Mouse (Mus musculus) C2C12 (cell line): Measurements from ENCODE around the gene Cnep1r1.

ENCODE experiments used
- CTCF ChIP-seq: IDR thresholded peaks from one replicate; pipeline ENCODE4 v1.5.1; 2011; ENCODE audit not compliant: control insufficient read depth, insufficient read depth, insufficient read length
- MYOG ChIP-seq: IDR thresholded peaks from one replicate; pipeline ENCODE4 v1.6.1; 2011; ENCODE audit not compliant: control insufficient read depth, insufficient read length; ENCODE audit errors: extremely low read depth

- no peak for TF ChIP-seq CTCF
- no peak for TF ChIP-seq MYOG
These were observed 30.6 kb upstream of the Cnep1r1 start for GRCm38 (mm10) chr8:88088006-88088405.
